Mouse (Mus musculus): Measurements from ENCODE around the gene Sstr2.
A peak's percentile ranks its signal among the peaks of the same experiment; 100 is the strongest.

Sstr2 gene

DNA sequence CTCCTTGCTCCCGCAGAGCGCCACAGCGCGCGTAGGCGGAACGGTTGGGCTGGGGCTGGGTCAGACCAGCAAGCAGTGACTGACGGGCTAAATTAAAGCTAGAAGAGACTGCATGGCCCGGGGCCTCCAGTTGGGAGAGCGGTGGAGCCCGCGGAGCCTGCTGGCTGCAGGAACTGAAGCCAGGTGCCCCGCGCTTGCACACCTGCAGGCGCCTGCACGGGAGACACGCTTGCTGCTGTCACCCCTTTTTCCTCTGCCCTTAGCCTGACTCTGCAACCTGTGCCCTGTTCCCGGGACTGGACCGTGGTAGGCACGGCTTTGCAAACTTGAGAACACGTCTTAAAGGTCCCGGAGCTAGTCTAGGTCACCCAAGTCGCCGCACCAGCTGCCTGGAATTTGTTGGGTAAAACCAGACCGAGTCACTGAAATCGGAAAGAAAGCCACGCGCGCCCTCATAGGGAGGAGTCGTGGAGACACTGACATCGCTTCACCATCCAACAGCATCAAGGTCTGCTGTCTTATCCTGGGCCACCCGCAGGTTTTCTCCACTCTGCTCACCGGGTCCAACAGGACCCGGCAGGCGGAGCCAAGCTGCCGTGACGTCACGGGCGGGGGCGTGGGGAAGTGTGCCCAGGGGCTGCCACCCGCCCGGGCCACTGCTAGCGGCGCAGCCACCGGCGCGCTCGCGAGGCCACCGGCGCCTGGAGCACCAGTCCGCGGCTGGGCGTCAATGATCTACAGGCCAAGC, at the start of gene Sstr2:
Gene Sstr2 (plus strand): TSS at position 671 of the 748 bp plus-strand sequence.
- peak; percentile 84 for DNase-seq

DNA sequence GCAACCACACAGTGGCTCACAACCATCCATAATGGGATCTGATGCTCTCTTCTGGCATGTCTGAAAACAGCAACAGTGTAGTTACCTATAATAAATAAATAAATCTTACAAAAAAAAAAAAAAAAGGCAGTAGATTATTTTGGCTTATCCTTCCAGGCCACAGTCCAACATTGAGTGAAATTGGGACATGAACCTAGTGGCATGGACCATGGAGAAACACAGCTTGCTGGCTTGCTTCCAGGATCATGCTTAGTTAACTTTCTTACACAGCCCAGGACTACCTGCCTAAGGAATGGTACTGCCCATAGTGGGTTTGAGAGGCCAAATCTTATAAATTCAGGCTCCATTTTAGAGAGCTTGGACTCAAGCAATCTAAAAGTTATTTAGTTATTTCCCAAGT, 47.5 kb upstream of the Sstr2 start:
- no peak for DNase-seq

DNA sequence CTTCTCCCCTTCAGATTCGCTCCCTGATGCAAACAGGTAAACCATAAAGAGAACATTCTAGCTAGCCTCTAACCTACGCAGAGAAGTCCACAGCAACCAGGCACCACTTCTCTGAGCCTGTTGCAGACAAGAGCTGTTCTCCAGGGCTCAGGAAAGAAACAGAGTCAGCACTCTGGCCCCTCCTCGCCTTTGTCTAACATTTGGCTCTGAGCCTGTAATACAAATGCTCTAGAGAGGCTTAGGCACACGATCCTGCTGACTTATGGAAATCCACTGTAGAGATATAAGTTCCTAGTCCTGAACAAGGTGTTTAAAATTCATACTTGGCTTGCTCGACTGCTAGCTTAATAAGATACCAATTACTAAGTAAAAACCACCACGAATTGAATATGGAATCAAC, 46.5 kb upstream of the Sstr2 start:
- no peak for DNase-seq

DNA sequence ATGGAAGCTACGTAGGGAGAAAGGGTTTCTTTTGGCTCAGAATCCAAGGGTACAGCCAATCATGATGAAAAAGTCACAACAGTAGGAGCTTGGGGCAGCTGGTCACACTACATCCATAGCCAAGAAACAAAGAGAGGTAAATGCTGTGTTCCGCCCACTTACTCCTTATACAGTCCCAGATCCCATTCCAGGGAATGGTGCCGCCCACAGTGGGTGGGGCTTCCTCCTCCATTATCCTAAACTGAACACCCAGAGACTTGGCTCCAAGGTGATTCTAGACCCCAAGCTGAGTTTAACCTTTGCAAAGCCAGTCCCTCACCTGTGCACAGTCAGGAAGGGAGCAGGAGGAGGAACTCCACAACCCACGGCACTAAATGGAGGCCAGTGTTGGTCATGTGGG, 41.9 kb upstream of the Sstr2 start:
- DNase-seq: no peak

DNA sequence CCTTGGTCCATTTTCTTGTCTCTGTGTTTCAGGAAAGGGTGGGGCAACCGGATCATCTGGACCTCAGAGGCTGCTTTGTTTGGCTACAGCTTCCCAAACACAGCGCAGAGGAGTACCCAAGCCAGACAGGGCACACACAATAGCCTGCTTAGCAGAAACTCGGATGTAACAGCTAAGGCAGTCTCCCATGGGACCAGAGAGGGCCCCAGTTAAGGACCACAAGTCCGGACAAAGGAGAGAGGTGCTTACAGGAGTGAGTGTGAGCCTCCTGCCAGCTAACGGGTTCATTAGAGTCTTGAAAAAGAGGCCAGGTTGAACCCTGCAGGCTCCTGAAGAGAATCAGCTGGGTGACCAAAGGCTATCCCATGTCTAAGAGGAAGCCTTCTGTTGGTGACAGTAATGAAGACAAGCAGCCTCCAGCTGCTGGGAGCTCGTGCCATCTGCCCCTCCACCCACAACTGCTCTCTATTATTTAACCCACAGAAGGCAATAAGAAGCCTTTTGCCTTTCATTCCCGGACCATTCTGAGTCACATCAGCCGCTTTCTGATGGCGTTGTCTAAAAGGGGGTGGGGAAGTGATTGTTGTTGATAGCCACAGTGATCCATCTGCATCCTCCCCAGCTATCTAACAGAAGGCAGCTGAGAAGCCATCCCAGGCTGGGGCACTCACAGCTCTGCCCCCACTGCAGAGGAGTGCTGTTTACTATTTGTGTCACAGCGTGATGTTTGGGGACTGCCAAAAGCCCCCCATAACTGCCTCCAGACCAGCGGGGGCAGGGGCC, 35.1 kb upstream of the Sstr2 start:
- no peak for DNase-seq

DNA sequence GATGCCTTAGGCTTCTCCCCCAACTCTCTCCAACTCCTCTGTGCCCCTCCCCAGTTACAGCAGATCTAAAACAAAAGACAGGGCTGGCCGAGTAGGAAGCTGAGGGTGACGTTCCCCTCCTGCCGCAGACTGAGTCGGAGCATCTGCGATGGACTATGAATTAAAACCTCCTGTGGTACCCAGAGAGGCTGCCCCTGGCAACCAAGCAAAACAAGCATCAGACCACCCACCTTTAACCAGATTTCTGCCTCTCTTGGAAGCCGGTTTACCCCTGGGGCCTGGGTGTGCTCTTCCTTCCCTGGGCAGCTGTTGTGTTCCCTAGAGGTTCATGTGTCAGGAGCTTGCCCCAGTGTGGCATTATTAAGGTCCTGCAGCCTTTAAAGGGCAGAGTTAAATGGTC, 32.7 kb upstream of the Sstr2 start:
- no peak for DNase-seq

DNA sequence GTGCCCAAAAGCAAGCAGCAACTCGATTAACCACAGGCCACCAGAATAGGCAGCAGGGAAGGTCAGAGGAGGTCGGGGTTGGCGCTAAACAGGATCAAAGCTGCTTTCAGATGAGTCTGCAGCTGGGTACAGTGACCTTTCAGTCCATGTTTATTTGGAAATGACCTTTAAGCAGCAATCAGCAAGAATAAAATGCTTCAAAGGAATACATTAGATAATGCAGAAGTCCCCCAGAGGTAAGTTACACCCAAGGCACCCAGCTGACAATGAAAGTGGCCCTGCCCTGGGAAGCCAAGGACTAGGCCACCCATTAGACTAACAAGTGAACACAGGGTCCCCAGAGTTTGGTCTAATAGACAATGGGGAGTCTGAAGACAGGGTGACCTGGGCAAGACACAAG, 30.2 kb upstream of the Sstr2 start:
- DNase-seq: no peak

DNA sequence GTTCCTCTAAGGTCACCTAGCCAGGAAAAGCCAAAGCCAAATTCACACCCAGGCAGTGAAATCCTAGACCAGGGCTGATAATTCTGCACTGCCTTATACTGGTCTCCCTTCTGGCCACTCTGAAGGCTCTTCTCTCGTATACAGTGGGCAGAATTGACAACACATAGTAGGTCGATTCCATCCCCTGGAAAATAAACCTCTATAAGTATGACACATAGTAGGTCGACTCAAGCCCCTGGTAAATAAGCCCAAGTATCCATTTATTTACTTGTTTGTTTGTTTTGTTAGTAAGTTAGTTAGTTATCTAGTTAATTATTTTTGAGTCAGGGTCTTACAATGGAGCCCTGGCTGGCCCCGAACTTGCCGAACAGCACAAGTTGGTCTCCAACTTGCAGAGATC, 24.0 kb upstream of the Sstr2 start:
- DNase-seq: no peak

DNA sequence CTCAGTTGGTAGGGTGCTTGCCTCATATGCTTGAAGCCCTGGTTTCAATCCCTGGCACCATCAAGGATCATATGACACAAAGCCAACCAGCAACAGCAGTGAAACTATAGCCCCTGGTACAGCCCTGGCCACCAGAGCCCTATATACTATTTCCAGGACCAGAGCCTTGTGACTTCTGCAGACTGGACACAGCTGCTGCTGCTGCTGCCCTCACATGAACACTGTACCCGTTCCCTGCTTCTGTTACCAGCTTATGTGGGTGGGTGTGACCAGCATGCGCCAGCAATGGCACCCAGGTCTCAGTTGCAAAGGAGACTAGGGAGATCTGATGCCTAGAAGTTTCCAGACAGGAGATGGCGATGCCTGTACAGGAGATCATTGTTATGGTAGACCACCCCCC, 21.5 kb upstream of the Sstr2 start:
- DNase-seq: no peak

DNA sequence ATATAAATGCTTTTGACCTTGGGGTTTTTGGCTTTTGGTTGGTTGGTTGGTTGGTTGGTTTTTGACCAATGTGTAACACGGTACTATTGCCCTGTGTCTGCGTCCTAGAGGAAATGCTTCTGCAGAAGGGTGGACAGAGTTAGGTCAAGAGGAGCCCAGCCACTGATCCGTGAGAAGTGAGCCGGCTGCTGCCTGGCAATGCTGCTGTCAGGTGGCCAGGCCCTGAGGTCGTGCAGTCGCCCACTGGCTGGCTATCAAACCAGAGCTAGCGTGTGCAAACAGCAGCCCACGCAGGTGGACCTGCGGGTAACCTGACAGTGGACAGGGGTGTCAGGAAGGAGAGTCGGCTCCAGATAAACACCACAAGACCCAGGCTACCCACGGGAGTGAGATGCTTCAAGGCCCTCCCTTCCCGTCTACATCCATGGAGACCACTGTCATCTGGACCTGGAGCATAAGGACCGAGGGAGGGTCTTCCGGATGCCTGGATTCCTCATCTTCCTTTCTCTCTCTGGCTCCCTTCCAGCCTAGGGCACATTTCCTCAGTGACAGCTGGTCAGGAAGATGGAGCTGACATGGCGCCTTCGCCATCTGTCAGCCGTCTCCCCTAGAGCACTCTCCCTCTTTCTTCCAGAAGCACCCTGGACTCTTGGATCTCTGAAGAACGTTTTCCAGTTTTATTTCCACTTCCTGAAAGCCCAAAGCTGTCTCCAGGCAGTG, 18.5 kb upstream of the Sstr2 start:
- no peak for DNase-seq

DNA sequence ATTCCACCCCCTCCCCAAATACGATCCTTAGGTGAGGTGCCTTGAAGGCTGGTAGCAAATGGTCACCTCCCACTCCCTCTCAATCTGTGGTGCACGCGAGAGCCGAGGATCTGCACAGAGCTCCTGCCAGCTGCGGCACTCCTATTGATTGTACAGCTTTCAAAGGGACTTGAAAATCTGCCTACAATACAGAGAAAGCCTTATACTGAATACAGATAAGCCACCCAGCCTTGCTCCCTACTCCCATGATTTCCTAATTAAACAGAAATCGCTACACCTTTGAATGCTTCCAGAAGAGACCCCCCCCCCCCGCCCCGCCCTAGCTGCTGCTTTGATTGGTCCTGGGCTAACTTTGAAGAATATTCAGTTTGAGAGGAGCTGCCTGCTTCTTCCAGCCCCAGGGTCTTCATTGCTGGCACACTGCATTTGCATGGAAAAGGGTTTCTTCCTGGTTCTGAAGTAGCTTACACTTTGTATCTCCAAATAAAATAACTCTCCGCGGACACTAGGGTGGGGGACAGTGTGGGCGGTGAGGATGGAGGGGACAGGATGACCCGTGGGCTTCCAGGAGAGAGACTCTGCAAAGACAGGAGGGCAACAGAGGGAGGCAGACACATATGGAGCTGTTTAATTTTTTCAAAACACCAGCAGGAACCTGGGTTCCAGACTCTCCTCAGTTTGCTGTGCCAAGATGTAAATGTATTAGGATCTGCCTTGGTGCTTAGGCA, 17.4 kb upstream of the Sstr2 start:
- no peak for DNase-seq

DNA sequence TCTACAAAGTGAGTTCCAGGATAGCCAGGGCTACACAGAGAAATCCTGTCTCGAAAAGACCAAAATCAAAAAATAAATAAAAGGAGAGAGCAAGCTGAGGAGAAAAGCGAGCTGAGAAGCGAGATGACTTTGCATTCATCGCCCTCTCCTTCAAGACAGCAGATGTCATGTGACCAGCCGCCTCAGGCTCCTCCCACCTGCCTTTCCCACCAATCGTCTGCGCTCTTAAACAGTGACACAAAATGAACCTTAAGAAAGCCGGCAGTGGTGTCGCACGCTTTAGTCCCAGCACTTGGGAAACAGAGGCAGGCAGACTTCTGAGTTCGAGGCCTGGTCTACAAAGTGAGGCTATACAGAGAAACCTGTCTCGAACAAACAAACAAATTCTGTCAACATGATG, 11.6 kb upstream of the Sstr2 start:
- DNase-seq: no peak

DNA sequence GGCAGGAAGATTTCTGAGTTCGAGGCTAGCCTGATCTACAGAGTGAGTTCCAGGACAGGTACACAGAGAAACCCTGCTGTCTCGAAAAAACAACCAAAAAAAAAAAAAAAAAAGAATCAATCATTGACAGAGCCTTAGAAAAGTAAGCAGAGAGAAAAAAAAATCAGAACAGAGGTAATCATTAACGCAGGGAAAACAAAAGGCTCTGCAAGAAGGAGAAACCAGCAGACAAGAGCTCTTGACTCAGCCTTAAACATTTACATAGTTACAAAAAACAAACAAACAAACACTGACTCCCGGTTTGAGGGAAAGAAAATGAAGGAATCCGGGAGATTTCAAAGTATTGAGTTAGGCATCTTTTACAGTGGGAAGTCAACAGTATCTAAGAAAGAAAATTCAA, 9.6 kb upstream of the Sstr2 start:
- no peak for DNase-seq

DNA sequence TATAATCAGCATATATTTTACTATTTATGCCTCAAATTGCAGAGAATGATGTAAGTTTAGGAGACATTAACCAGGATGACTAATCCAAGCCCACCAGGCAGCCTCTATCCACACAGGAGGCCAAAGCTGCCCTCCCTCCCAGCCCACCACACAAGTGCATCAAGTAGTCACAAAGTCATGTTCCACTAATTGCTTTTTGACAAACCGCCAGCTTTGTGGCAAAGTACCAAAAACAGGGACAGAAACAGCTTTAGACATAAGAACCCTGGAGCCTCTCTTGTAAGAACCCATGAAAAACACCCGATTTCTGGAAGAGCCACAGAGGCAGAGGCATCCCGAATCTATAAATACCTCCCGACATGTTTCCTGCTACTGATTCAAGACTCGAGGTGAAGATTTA, 8.9 kb upstream of the Sstr2 start:
- DNase-seq: no peak

DNA sequence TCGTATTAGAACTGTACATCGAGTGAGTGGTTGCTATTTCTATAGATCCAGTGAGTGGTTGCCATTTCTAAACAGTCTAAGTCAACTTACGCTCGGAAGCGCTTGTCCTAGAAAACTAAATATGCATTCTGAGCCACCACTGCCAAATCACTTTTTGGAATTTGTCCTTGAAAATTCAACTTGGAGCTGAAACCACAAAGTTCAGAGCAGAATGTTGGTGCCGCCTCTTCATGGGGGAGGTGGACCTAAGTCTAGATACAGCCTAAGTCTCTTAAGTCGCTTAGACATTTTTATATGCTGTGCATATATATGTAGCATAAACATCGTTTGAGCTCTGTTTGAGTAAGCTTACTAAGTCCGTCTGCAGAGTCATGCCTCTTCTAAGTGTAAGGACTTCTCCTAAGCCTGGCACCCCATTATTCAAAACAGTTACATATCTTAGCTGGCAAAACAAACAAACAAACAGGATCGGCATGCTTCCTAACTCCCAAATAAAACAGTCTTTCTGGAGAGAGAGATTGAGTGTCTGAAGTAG, 8.0 kb upstream of the Sstr2 start:
- DNase-seq: no peak

DNA sequence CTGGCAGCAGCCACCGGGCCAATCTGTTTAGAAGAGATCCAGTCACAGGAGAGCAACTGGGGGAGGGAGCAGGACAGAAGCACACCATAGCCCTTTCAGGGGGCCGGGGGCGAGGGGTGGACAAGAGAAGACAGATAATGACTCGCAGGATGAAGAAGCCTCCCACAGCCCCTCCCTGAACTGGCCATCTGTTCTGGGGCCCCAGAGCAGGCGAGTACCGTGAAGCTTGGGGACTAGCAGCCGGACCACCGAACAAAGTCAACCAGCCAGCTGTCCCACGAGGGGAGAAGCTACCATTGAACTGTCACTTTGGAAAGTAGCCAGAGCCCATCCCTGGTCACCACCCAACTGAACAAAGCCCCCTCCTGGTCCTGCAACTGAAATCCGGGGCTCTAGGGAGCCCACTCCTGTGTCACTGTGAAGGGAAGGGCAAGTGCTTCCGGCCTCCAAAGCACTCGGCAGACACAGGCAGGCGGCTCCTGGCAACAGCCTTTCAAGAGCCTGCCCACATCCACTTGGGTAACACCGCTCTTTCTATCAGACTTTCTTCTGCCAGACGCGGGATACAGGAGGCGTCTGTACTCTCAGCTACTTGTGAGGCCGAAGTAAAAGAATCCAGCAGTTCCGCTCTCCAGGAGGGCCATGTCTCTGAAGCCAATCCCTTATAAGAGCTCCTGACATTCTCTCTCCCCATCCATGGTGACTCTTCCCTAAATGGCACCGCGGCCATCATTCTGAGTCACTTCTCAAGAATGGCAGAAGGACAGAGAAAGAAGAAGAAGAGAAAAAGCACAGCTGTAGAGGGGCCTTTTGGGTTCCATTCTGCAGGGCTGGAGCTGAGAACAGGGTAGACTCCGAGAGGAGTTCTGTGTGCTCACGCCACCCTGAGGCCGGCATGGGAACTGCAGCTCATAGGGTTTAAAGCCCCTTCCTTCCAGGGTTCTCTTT, 7.2 kb upstream of the Sstr2 start:
- peak; percentile 73 to 81 for DNase-seq

DNA sequence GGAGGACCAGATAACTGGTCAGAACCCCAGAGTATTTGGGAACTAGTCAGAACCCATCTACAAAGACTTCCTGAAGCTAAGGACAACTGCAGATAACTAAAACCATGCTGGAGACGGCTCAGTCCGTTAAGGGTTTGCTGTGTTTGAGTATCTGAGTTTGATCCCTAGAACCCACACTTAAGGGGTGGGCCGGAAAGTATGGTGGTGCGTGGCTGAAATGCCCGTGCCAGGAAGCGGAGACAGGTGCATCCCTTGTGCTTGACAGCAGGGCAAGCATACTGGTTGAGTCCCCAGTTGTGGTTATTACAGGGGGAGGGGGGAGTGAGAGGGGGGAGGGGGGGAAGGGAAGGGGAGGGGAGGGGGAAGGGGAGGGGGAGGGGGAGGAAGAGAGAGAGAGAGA, 4.7 kb upstream of the Sstr2 start:
- DNase-seq: peak; percentile 54 to 74

DNA sequence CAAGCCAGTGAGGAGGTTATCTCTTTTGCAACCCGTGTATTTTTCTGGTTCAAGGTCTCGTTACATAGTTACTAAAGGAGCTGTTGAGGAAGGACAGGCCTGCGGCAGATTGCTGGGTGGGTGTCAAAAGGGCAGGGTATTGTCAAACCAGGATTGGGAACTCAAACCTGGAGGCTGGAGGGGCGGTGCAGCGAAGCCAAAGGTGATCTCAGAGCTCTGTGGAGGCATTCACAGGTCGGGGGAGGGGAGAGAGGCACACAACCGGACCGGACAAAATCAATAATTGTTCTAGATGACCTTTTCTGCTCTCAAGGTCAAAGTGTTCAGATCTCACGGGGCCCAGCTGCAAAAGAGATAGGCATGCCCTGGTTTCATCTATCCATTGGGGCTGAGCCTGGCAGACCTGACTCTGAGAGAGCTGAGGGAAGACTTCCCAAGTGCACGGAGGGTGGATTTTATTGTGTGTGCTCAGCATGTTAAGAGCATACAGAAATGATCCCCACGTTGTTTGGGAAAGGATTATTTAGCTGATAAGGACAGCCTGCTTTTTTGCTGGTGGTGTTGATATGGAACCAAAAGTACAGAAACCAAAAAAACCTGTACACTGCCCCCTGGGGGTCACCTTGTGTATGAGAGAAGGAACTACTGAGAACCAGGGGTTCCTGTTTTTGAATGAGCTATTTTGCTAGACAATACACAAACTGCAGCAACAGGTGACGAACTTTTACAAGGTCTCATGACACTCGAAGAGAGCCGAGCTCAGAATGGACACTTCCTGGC, 1.8 kb upstream of the Sstr2 start:
- DNase-seq: peak; percentile 71 to 79

DNA sequence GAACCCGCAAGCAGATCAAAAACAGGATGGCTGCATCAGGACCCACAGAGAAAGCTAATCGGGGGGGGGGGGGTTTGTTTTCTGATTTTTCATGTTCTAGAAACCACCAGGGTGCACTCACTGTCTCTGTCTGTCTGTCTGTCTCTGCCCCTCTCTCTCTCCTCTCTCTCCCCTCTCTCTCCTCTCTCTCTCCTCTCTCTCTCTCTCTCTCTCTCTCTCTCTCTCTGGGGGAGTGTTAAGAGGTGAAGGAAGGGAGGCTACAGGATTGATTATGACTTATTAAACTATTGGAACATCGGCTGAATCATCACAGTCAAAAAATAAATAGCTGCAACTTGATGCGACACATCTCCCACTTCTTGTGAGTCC, 855 bp upstream of the Sstr2 start:
- no peak for DNase-seq

DNA sequence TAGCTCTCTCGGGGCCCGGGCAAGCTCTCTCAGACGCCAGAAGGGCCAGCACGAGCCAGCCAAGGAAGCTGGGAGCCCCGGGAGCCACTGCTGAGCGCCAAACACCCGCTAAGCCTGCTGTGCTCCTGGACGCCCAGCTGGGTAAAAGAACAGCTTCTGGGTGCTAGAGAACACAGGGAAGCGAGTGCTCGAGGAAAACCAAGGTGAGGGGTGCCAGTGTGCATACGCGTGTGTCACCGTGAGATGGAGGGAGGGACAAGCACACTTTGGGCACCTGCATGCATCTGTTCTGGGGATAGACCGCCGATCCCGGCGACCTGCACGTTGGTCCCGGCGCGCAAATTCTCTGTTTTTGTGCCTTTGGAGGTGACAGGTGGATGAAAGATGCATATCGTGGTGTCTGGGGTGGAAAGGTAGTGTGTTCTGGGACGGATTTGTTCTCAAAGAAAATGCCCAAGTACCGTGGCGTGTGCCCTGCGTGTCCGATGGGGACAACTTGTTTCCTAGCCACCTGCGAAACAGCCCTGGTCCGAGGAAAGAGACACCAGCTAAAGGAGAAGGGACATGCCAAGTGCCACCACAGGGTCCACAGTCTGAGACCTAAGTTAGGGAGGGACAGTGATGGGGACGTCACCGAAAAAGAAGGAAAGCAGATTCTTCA, 408 bp downstream of the Sstr2 start:
- DNase-seq: no peak

Measured in thymus, postnatal 36 days (tissue).